Comparison of ENCODE assay signal across 10 mouse cellular contexts in the genomic region with DNA sequence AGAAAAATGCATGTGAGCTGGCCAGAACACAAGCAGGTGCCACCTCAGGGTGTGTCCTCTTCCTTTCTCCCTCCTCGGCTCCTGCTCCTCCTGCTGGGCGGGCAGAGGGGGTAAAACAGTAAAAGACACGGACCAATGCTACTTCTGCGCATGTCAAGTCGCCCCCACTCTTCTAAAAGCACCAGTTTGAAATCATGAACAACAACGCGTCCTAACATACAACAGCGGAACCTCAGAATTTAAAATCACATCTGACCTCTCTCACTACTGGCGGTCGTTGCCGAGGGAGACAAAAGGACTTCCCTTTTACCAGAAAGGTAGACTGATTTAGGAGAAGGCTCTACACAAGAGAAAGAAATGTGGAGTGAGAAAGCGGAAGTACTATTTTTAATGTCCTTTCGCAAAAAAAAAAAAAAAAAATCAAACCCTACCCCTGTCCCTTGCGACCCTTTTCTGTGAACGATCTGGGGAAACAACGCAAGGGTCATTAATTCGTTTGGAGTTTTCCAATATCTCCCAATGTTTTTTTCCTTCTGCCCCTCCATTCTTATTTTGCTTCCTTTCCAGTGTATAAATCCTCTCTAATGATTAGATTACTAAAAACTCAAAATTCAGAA. TPM values are rescaled to one million over a fixed set of nuclear protein-coding genes. Genes with fewer than 3 reads are reported as not detected.
DNase-seq lines count a peak whose midpoint lies in the region; ATAC-seq and TF ChIP-seq lines count a peak whose summit lies in the region.
"Had no signal": no experiment of that assay in that cellular context is flagged by ENCODE, and none has a peak within 500 bp of the region (broad histone marks: within the 10 kb centered on the region; RNA-seq: fewer than 3 reads in every experiment).

No protein-coding gene starts in this region.

- peaks cover 42% of the 10 kb centered on the region for H3K36me3 ChIP-seq in G1E (replicated peaks)
- peaks cover 7% of the 10 kb centered on the region for H3K36me3 ChIP-seq in liver, embryonic 14.5 days (replicated peaks; ENCODE audit: control insufficient read depth, insufficient read depth, low read depth)
- no peaks in the 10 kb centered on the region for H3K36me3 ChIP-seq in hindbrain, embryonic 13.5 days

- H3K9ac ChIP-seq in liver, embryonic 14.5 days (replicated peaks), result no peak overlapping the region; the same call in 1 of the 2 replicates
- no peak overlapping the region for H3K9ac ChIP-seq in hindbrain, embryonic 13.5 days

- peak; percentile 45 for DNase-seq in adrenal gland, postnatal 14 days
- no peak for DNase-seq in adrenal gland, adult 2 months
- peak; percentile 30 for DNase-seq in G1E (ENCODE audit: low spot score)
- DNase-seq in liver, embryonic 14.5 days (ENCODE audit: low read depth in 3 of 3, low spot score in 3 of 3), result no peak
- DNase-seq in spleen, postnatal 36 days (ENCODE audit: low spot score in 2 of 2), result peak; percentile 56 to 68
- no peak for DNase-seq in layer of hippocampus, adult 11-12 months (ENCODE audit: low spot score)
- DNase-seq in left cerebral cortex, adult 11 months (ENCODE audit: low spot score), result no peak
- DNase-seq: kidney, adult 9 months had no signal

- TF ChIP-seq CTCF in G1E (IDR thresholded peaks at IDR 0.05; ENCODE audit: low read depth, low read length), result no peak
- peak; percentile 60 for TF ChIP-seq CTCF in liver, embryonic 14.5 days (IDR thresholded peaks at IDR 0.05; ENCODE audit: low read depth)

- WGBS in liver, embryonic 14.5 days (ENCODE audit: insufficient replicate concordance), result 36% methylated on average over 17 of the region's 17 CpGs
- WGBS in hindbrain, embryonic 13.5 days, result 65% methylated on average over 17 of the region's 17 CpGs

- peaks cover 73% of the 10 kb centered on the region for H3K4me1 ChIP-seq in G1E (ENCODE audit: insufficient read depth, low read depth, low read length)
- H3K4me1 ChIP-seq in liver, embryonic 14.5 days (replicated peaks; ENCODE audit: control insufficient read depth in 2 of 2, insufficient read depth in 2 of 2, low read length in 1 of 2), result peaks cover 42 to 46% of the 10 kb centered on the region in 2 experiments
- peaks cover 29% of the 10 kb centered on the region for H3K4me1 ChIP-seq in hindbrain, embryonic 13.5 days (replicated peaks)

- no peaks in the 10 kb centered on the region for H3K27me3 ChIP-seq in G1E (ENCODE audit: insufficient read depth, low read length)
- H3K27me3 ChIP-seq in liver, embryonic 14.5 days (ENCODE audit: control insufficient read depth, insufficient read depth, low read length), result no peaks in the 10 kb centered on the region
- no peaks in the 10 kb centered on the region for H3K27me3 ChIP-seq in hindbrain, embryonic 13.5 days

- peak overlapping the region; percentile 56; the same call in 1 of the 2 replicates for H3K4me3 ChIP-seq in G1E (ENCODE audit: low read depth, low read length)
- 0 out of 4 replicates have a peak overlapping the region, but pooled peaks of 1 of the 2 experiments have one; percentile 8 for H3K4me3 ChIP-seq in liver, embryonic 14.5 days (ENCODE audit: insufficient read depth in 1 of 2, low read depth in 2 of 2, low read length in 2 of 2)
- H3K4me3 ChIP-seq in hindbrain, embryonic 13.5 days, result no peak overlapping the region

- peak overlapping the region; percentile 41 for H3K4me2 ChIP-seq in liver, embryonic 14.5 days (ENCODE audit: low read depth)
- H3K4me2 ChIP-seq in hindbrain, embryonic 13.5 days, result no peak overlapping the region
- H3K4me2 ChIP-seq: midbrain, embryonic 11.5 days had no signal

- ATAC-seq in G1E (ENCODE audit: extremely low read depth, insufficient number of reproducible peaks, low FRiP score, poor library complexity, severe bottlenecking), result peak; percentile 37; the same call in 1 of the 2 replicates
- no peak for ATAC-seq in liver, embryonic 14.5 days (ENCODE audit: insufficient read depth)
- ATAC-seq in hindbrain, embryonic 13.5 days (ENCODE audit: low FRiP score), result no peak

- H3K27ac ChIP-seq in liver, embryonic 14.5 days, result no peak overlapping the region
- H3K27ac ChIP-seq in hindbrain, embryonic 13.5 days, result no peak overlapping the region

- no peaks in the 10 kb centered on the region for H3K9me3 ChIP-seq in G1E (replicated peaks)
- H3K9me3 ChIP-seq in liver, embryonic 14.5 days (ENCODE audit: control insufficient read depth, low read length), result no peaks in the 10 kb centered on the region
- no peaks in the 10 kb centered on the region for H3K9me3 ChIP-seq in hindbrain, embryonic 13.5 days

- no peak for TF ChIP-seq EP300 in liver, embryonic 14.5 days (IDR thresholded peaks at IDR 0.05; ENCODE audit: low read depth)

RNA-seq across cellular contexts. Expression of a gene that starts 7.7 kb away (rescaled TPM):
- 65.2 and 66.5 TPM in 2 replicates for total RNA-seq in adrenal gland, postnatal 14 days (2021)
- 10 to 100 TPM; 80.3 to 95.3 TPM for total RNA-seq in adrenal gland, adult 2 months (2021)
- 7.6 and 7.7 TPM in 2 replicates for polyA plus RNA-seq in adrenal gland, adult 2 months (2012; rRNA removed)
- total RNA-seq in G1E (2014; fragmentation: Nextera tagmentation) (86.7 and 91.1 TPM in 2 replicates), G1E (2017) (25.0 and 27.2 TPM in 2 replicates)
- 7.9 and 10.4 TPM in 2 replicates for polyA plus RNA-seq in G1E (2012)
- 2.5 and 3.5 TPM in 2 replicates for polyA plus RNA-seq in liver, embryonic 14.5 days (2012; rRNA removed)
- 11.7 and 15.5 TPM in 2 replicates for polyA plus RNA-seq in liver, embryonic 14.5 days (2014; fragmentation: Nextera tagmentation; extraction: Ambion mirVana)
- 28.0 and 31.2 TPM in 2 replicates for polyA plus RNA-seq in hindbrain, embryonic 13.5 days (2015; fragmentation: Nextera tagmentation; extraction: Ambion mirVana)

Comparison
In these comparisons a context has a peak if more than half of its experiments do, and no peak if none do; other contexts are left out.
1. DNase-seq: peak in adrenal gland, postnatal 14 days (single experiment), G1E (single experiment) and spleen, postnatal 36 days (2 of 2); none in adrenal gland, adult 2 months (single experiment), liver, embryonic 14.5 days (0 of 3), layer of hippocampus, adult 11-12 months (single experiment) and left cerebral cortex, adult 11 months (single experiment).